Mouse (Mus musculus) forebrain, embryonic 16.5 days (tissue): ENCODE measurements around the gene Gm17606. TPM values are rescaled to one million over a fixed set of nuclear protein-coding genes. Genes with fewer than 3 reads are reported as not detected.

ENCODE experiments used
- ATAC-seq: fragments of 200-750 bp; cut with Nextera tagmentation; 2 replicates; pipeline ENCODE4 v1.8.0; 2017; ENCODE audit warnings: mild to moderate bottlenecking, moderate library complexity
- H3K27ac ChIP-seq: fragments of 300-500 bp; sonication (generic); 2 replicates; pipeline ENCODE4 v1.5.1; 2014; ENCODE audit warnings: low read length, control low read depth
- H3K27me3 ChIP-seq: fragments of 300-500 bp; sonication (generic); replicated peaks from 2 replicates; pipeline ENCODE4 v1.6.1; 2014; ENCODE audit warnings: low read length; ENCODE audit not compliant: control insufficient read depth, insufficient read depth
- H3K36me3 ChIP-seq: fragments of 300-500 bp; sonication (generic); 2 replicates; pipeline ENCODE4 v1.6.1; 2014; ENCODE audit not compliant: control insufficient read depth, insufficient read depth
- H3K4me1 ChIP-seq: fragments of 300-500 bp; sonication (generic); replicated peaks from 2 replicates; pipeline ENCODE4 v1.6.1; 2014; ENCODE audit warnings: low read length; ENCODE audit not compliant: control insufficient read depth, insufficient read depth
- H3K4me2 ChIP-seq: fragments of 300-500 bp; sonication (generic); 2 replicates; pipeline ENCODE4 v1.6.1; 2014; ENCODE audit warnings: mild to moderate bottlenecking, low read length, control low read depth
- H3K4me3 ChIP-seq: fragments of 300-500 bp; sonication (generic); replicated peaks from 2 replicates; pipeline ENCODE4 v1.5.1; 2014; ENCODE audit warnings: mild to moderate bottlenecking, low read length, control low read depth
- H3K9ac ChIP-seq: fragments of 300-500 bp; sonication (generic); replicated peaks from 2 replicates; pipeline ENCODE4 v1.6.1; 2014; ENCODE audit warnings: low read depth, low read length, control low read depth
- H3K9me3 ChIP-seq: fragments of 300-500 bp; sonication (generic); 2 replicates; pipeline ENCODE4 v1.6.1; 2016; ENCODE audit warnings: low read length; ENCODE audit not compliant: control insufficient read depth
- WGBS: fragments of 180-500 bp; shearing (Covaris S2); extraction: QIAGEN DNeasy Blood & Tissue Kit; methylation state at CpG from one replicate; pipeline ENCODE4 v1.1.7; 2014; 5-methylcytosine and 5-hydroxymethylcytosine counted together
- polyA plus RNA-seq: library from polyadenylated mRNA; unstranded; fragments of >200 nt; fragmentation: Nextera tagmentation; extraction: Ambion mirVana; gene quantifications from 2 replicates; pipeline ENCODE4 v1.2.1, GENCODE M21; 2015

Gm17606 gene
- polyA plus RNA-seq, 1 experiment from 2014 or later, result 1.4 TPM

DNA sequence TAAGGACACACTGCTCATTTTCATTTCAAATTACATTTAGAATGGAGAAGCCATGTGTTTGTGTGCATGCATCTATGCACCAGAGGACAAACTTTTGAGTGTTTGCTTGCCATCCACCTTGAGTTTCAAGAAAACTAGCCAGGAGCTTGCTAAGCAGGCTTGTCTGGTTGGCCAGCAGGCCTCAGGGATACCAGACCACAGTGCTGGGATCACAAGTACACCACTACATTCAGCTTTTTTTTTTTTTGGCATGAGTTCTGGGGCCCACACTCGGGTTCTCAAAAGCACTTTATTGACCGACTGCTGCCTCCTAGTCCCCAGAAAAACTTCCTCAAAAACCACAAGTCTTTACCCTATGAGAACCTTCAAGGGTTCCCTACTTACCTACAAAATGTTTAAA is 33.6 kb downstream of the Gm17606 start:
- Histone ChIP-seq H3K4me1 (no peaks in the 10 kb centered on the region), H3K27me3 (no peaks in the 10 kb centered on the region), H3K9me3 (no peaks in the 10 kb centered on the region), H3K4me3 (no peak overlapping the region), H3K27ac (no peak overlapping the region), H3K36me3 (peaks cover 26% of the 10 kb centered on the region), H3K9ac (no peak overlapping the region), H3K4me2 (no peak overlapping the region)
- 68% methylated on average over 2 of the region's 2 CpGs for WGBS
- no peak for ATAC-seq

DNA sequence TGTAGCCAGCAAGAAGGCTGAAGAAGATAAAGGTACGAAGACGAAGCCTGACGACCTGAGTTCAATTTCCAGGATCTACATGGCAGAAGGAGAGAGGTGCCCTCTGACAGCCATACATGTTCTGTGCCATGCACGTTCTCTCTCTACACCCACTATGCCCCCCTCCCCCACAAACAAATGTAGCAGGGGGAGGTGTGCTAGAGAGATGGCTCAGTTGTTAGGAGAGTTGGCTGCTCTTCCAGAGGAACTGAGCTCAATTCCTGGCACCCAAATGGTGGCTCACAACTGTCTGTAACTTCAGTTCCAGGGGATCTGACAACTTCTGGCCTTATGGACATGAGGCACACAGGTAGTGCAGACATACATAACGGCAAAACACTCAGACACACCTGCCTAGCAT is 35.5 kb downstream of the Gm17606 start:
- no peak overlapping the region for H3K4me3 ChIP-seq
- H3K9me3 ChIP-seq, result no peaks in the 10 kb centered on the region
- H3K4me2 ChIP-seq, result no peak overlapping the region
- H3K4me1 ChIP-seq, result no peaks in the 10 kb centered on the region
- H3K9ac ChIP-seq, result no peak overlapping the region
- no peak overlapping the region for H3K27ac ChIP-seq
- 84% methylated on average over 5 of the region's 5 CpGs for WGBS
- no peak for ATAC-seq
- peaks cover 24% of the 10 kb centered on the region for H3K36me3 ChIP-seq
- no peaks in the 10 kb centered on the region for H3K27me3 ChIP-seq

DNA sequence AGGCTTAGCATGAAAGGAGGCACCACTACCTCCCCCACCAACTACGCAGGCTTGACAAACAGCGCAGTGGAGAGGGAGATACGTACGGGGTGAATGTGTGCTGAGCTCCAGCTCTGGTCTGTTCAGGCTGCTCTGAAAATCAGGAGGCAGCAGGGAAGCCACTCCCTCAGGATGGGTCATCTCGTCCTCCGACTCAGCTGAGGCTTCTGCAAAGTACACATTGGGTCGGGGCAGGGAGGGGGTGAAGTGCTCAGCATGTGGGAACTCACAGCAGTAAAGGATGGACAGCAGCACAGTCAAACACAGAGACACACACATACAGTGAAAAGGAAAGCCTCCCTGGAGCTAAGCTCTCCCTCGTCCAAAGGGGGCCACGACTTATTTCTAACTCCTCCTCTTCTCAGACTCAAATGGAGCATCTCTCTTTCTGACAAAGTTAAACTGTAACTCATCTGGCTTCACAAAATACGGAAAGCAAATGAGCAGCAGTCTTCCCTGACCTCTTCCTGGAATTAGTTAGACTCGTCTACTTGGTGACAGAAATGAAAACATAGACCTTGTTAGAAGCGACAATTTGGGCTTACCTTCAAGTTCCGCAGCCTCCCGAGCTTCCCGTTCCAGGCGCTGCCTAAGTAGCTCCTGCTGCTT is 38.0 kb downstream of the Gm17606 start:
- Histone ChIP-seq H3K27me3 (no peaks in the 10 kb centered on the region), H3K4me2 (no peak overlapping the region), H3K4me1 (0 out of 2 replicates have a peak, but pooled peaks cover 2% of the 10 kb centered on the region), H3K9me3 (no peaks in the 10 kb centered on the region), H3K9ac (no peak overlapping the region), H3K4me3 (no peak overlapping the region), H3K36me3 (peaks cover 17% of the 10 kb centered on the region), H3K27ac (no peak overlapping the region)
- WGBS, result 89% methylated on average over 16 of the region's 16 CpGs
- ATAC-seq, result no peak

DNA sequence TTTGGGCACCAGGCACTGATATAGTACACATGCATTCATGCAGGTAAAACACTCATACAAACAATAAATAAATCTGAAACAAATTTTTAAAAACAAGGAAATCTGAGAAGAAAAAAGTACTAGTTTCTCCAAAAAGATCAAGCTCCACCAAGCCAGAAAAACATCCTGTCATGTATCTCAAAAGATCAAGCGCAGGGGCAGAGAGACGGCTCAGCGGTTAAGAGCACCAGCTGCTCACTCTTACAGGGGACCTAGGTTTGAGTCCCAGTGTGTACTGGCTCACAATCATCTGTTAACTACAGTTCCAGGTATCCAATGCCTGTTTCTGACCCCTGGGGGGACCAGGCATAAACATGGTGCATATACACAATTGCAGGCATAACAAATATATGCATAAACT is 41.6 kb downstream of the Gm17606 start:
- H3K27me3 ChIP-seq, result no peaks in the 10 kb centered on the region
- 83% methylated on average over 3 of the region's 3 CpGs for WGBS
- H3K27ac ChIP-seq, result no peak overlapping the region
- no peak overlapping the region for H3K9ac ChIP-seq
- H3K4me1 ChIP-seq, result peaks cover 16% of the 10 kb centered on the region
- ATAC-seq, result no peak
- no peak overlapping the region for H3K4me2 ChIP-seq
- H3K36me3 ChIP-seq, result peaks cover 11% of the 10 kb centered on the region
- no peak overlapping the region for H3K4me3 ChIP-seq
- no peaks in the 10 kb centered on the region for H3K9me3 ChIP-seq

DNA sequence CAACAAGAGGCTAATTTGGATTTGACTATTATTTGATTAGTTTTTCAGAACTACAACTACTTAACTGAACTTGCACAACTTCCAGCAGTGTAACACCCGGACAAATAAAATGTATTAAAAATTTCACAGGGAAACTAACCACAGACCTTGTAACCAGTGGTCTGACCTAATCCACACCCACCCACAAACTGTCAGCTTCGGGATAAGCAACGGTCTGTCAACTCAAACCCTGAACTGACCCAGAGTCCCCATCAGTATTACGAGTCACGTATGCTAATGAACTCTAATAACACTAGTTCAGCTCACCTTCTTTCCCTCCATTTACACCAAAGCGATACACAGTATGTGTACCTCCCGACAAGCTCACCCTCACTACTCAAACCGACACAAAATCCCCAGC is 44.7 kb downstream of the Gm17606 start:
- no peak overlapping the region for H3K27ac ChIP-seq
- H3K27me3 ChIP-seq, result no peaks in the 10 kb centered on the region
- H3K9me3 ChIP-seq, result no peaks in the 10 kb centered on the region
- peaks cover 29% of the 10 kb centered on the region for H3K4me1 ChIP-seq
- no peak for ATAC-seq
- H3K36me3 ChIP-seq, result peaks cover 11% of the 10 kb centered on the region; the same call in 1 of the 2 replicates
- H3K4me2 ChIP-seq, result peak overlapping the region; percentile 92
- peak overlapping the region; percentile 90 for H3K9ac ChIP-seq
- 12% methylated on average over 8 of the region's 8 CpGs for WGBS
- H3K4me3 ChIP-seq, result peak overlapping the region; percentile 92

DNA sequence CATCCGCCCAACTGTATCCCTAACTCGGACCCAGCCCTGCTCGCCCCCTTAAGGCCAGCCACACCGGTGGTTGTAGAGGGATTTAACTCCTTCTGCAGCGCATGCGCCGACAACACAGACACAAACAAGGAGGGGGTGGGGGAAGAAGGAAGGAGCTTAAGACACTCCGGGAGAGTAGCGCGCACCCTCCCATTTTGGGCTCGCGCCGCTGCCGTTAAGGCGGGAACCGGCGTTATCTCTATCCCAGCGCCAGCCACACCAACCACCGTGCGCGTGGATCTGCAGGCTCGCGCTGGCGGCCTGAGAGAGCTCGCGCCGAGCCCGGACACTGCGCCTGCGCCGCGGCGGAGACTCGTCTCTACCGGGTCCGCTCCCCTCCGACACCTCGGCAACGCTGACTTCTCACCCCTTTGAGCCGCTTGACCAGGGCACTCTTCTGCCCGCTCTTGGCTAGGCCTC is 45.3 kb downstream of the Gm17606 start, which contains the start of gene 1700123O20Rik:
1700123O20Rik (plus strand) TSS at position 154 of the 459 bp plus-strand sequence.
- Histone ChIP-seq H3K27ac (peak within 1 kb of the TSS; percentile 94), H3K36me3 (peaks cover 13% of the 10 kb centered on the region; the same call in 1 of the 2 replicates), H3K9me3 (no peaks in the 10 kb centered on the region), H3K4me1 (peaks cover 29% of the 10 kb centered on the region), H3K4me3 (peak within 1 kb of the TSS; percentile 92), H3K27me3 (no peaks in the 10 kb centered on the region), H3K9ac (peak within 1 kb of the TSS; percentile 90), H3K4me2 (peak within 1 kb of the TSS; percentile 92)
- peak; percentile 65 for ATAC-seq
- WGBS, result under 1% methylated on average over 41 of the region's 41 CpGs

DNA sequence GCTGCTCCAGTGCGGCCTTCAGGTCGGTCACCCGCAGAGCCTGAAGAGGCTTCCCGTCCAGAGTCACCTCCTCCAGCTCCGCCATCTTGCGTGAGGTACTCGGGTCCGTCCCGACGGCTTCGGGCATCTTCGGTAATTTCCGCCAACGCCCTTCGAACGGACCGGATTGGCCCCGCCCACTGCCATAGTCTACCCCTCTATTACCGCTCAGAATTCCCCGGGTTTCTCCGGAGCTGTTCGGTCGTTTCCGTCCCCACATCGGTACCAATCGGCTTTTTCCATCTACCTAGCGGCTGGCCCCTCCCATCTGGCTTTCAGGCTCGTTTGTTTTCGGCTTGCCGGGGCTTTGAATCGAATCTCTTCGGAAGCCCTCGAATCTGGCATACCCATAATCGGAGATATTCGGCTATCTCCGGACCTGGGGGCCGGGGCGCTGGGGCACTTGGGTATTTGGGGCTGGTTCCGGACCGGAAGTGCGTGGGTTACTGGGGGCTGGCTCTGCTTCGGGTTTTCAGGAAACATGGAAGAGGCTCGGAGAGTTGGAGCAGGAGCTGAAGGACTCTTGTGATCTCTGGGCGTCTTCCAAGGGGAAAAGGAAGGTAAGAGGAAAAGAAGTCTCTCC is 45.9 kb downstream of the Gm17606 start, which contains the start of gene Acin1:
Acin1 (minus strand) TSS at position 410 of the 622 bp plus-strand sequence.
- ATAC-seq, result peak; percentile 98

DNA sequence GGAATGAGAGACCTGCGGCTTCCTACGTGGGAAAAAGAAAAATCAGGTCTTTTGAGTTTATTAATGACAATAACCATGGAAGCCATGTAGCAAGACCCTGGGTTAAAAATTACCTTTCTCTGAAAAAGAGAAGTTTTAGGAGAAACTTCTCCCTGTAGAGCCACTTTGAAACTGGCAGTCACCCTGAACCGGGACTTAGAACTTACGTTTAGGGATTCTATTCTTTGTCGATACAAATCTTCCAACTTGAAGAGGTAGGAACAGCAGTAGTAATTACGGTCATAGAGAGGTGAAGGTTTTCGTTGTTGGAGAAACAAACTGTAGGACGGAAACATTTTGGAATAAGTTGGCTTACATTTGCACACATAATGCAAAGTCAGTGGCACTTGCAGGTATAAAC is 46.5 kb downstream of the Gm17606 start:
- Histone ChIP-seq H3K4me2 (peak overlapping the region; percentile 70), H3K9me3 (no peaks in the 10 kb centered on the region), H3K27ac (peak overlapping the region; percentile 52; the same call in 1 of the 2 replicates), H3K4me1 (peaks cover 29% of the 10 kb centered on the region), H3K27me3 (no peaks in the 10 kb centered on the region), H3K36me3 (peaks cover 13% of the 10 kb centered on the region; the same call in 1 of the 2 replicates), H3K4me3 (peak overlapping the region; percentile 92), H3K9ac (peak overlapping the region; percentile 60)
- 5% methylated on average over 8 of the region's 8 CpGs for WGBS
- ATAC-seq, result no peak

More for the DNA sequence above, 45.9 kb downstream of the Gm17606 start, which contains the start of gene Acin1:
- Histone ChIP-seq H3K9ac (peak within 1 kb of the TSS; percentile 90), H3K36me3 (peaks cover 13% of the 10 kb centered on the region; the same call in 1 of the 2 replicates), H3K27ac (peak within 1 kb of the TSS; percentile 94), H3K9me3 (no peaks in the 10 kb centered on the region), H3K4me3 (peak within 1 kb of the TSS; percentile 92), H3K4me2 (peak within 1 kb of the TSS; percentile 92), H3K27me3 (no peaks in the 10 kb centered on the region), H3K4me1 (peaks cover 29% of the 10 kb centered on the region)
- under 1% methylated on average over 44 of the region's 44 CpGs for WGBS

DNA sequence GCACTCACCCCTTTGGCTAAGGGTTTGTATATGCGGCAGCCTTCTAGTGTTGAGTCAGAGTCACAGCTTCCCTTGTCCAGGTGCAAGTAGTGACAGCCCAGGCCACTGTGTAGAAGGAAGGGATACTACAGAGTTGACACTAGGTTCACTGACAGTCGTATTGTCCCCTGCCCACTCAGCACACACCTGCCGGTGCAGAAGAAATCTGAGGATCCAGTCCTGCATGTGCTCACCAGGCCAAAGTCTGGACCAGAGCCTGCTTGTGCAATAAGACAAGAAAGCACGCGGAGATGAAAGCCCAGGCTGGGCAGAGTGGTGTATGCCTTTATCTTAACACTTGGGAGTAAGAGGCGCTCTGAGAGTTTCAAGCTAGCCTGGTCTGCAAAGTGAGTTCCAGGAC is 54.3 kb downstream of the Gm17606 start:
- Histone ChIP-seq H3K4me2 (no peak overlapping the region), H3K27ac (no peak overlapping the region), H3K4me1 (no peaks in the 10 kb centered on the region), H3K36me3 (peaks cover 10% of the 10 kb centered on the region), H3K27me3 (no peaks in the 10 kb centered on the region), H3K9me3 (no peaks in the 10 kb centered on the region), H3K4me3 (no peak overlapping the region), H3K9ac (no peak overlapping the region)
- ATAC-seq, result no peak
- WGBS, result 80% methylated on average over 6 of the region's 6 CpGs
